Mouse (Mus musculus): Measurements from ENCODE around the gene Rrp9. TPM values are rescaled to one million over a fixed set of nuclear protein-coding genes. Genes with fewer than 3 reads are reported as not detected.
A peak's percentile ranks its signal among the peaks of the same experiment; 100 is the strongest.

The Rrp9 gene
- polyA plus RNA-seq, 1 experiment, result 33.9 TPM

DNA sequence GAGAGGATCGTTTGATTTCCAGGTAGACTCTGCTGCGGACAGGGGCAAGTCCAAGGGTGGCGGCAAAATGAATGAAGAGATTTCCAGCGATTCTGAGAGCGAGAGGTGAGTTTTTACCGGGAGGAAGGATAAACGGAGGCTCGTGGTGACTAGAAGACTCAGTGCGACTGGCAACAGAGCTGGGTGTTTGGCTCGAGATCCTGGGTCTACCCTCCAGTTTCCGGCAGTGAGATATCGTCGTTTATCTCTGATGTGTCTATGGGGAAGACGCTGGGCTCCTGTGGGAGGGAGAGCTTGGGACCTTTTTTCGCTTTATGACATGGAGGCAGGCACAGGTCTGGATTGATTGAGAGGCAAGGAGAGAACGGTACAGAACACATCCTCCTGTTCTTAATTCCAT is 1.9 kb downstream of the Rrp9 start:
- H3K27ac ChIP-seq (ENCODE audit: insufficient read depth, low read length), result no peak overlapping the region

GRCm38 (mm10) chr9:106478101-106478500 is 2.3 kb downstream of the Rrp9 start:
- Histone ChIP-seq H3K4me3 (ENCODE audit: extremely low read depth, insufficient read depth, insufficient read length) (peak overlapping the region; percentile 65; the same call in 1 of the 2 replicates), H3K4me1 (ENCODE audit: control insufficient read depth, insufficient read depth, insufficient read length) (peaks cover 15% of the 10 kb centered on the region; the same call in 1 of the 2 replicates), H3K36me3 (ENCODE audit: control insufficient read depth, insufficient read depth, low read length) (peaks cover 12% of the 10 kb centered on the region), H3K27ac (ENCODE audit: insufficient read depth, low read length) (no peak overlapping the region), H3K27me3 (ENCODE audit: control insufficient read depth, insufficient read depth, low read length) (no peaks in the 10 kb centered on the region)
- no peak for TF ChIP-seq CTCF (IDR thresholded peaks at IDR 0.05; ENCODE audit: extremely low read depth, insufficient read depth, insufficient read length, insufficient replicate concordance)
- no peak for TF ChIP-seq POLR2A (IDR thresholded peaks at IDR 0.05; ENCODE audit: low read depth, low read length)
- DNase-seq (ENCODE audit: low read depth in 1 of 2, low spot score in 2 of 2), result no peak
- 74% methylated on average over 9 of the region's 9 CpGs for WGBS

More for the DNA sequence above, 1.9 kb downstream of the Rrp9 start:
- 2% methylated on average over 16 of the region's 16 CpGs for WGBS
- peak in 1 of 2 experiments; percentile 1 for DNase-seq (ENCODE audit: low read depth in 1 of 2, low spot score in 2 of 2)
- Histone ChIP-seq H3K4me1 (ENCODE audit: control insufficient read depth, insufficient read depth, insufficient read length) (peaks cover 15% of the 10 kb centered on the region; the same call in 1 of the 2 replicates), H3K36me3 (ENCODE audit: control insufficient read depth, insufficient read depth, low read length) (peaks cover 8% of the 10 kb centered on the region), H3K4me3 (ENCODE audit: extremely low read depth, insufficient read depth, insufficient read length) (peak overlapping the region; percentile 65), H3K27me3 (ENCODE audit: control insufficient read depth, insufficient read depth, low read length) (no peaks in the 10 kb centered on the region)
- no peak for TF ChIP-seq CTCF (IDR thresholded peaks at IDR 0.05; ENCODE audit: extremely low read depth, insufficient read depth, insufficient read length, insufficient replicate concordance)
- no peak for TF ChIP-seq POLR2A (IDR thresholded peaks at IDR 0.05; ENCODE audit: low read depth, low read length)

DNA sequence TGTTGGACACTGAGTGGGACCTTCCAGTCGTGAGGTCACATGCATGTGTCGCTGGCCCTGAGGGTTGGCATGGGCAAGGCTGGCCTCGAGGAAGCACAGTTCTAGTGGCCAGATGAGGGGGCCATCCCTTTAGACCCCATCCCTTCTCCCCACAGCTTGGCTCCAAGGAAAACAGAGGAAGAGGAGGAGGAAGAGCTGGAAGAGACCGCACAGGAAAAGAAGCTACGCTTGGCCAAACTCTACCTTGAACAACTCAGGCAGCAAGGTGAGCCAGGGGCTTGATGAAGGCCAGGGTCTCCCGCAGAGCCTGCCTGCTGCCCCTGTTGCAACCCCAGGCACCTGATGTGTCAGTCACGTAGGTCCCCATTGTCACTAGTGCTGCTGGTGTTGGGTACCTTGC is 4.8 kb downstream of the Rrp9 start:
- TF ChIP-seq CTCF (IDR thresholded peaks at IDR 0.05; ENCODE audit: extremely low read depth, insufficient read depth, insufficient read length, insufficient replicate concordance), result no peak
- Histone ChIP-seq H3K4me1 (ENCODE audit: control insufficient read depth, insufficient read depth, insufficient read length) (peaks cover 11% of the 10 kb centered on the region; the same call in 1 of the 2 replicates), H3K36me3 (ENCODE audit: control insufficient read depth, insufficient read depth, low read length) (peaks cover 30% of the 10 kb centered on the region), H3K27me3 (ENCODE audit: control insufficient read depth, insufficient read depth, low read length) (no peaks in the 10 kb centered on the region), H3K4me3 (ENCODE audit: extremely low read depth, insufficient read depth, insufficient read length) (no peak overlapping the region), H3K27ac (ENCODE audit: insufficient read depth, low read length) (no peak overlapping the region)
- 91% methylated on average over 7 of the region's 7 CpGs for WGBS
- peak in 1 of 2 experiments; percentile 2 for DNase-seq (ENCODE audit: low read depth in 1 of 2, low spot score in 2 of 2)

- peak in 1 of 2 experiments; percentile 3 for DNase-seq (ENCODE audit: low read depth in 1 of 2, low spot score in 2 of 2)
- H3K27ac ChIP-seq (ENCODE audit: insufficient read depth, low read length), result no peak overlapping the region
- no peak overlapping the region for H3K4me3 ChIP-seq (ENCODE audit: extremely low read depth, insufficient read depth, insufficient read length)
- TF ChIP-seq CTCF (IDR thresholded peaks at IDR 0.05; ENCODE audit: extremely low read depth, insufficient read depth, insufficient read length, insufficient replicate concordance), result no peak
- no peak for TF ChIP-seq POLR2A (IDR thresholded peaks at IDR 0.05; ENCODE audit: low read depth, low read length)
- no peaks in the 10 kb centered on the region for H3K27me3 ChIP-seq (ENCODE audit: control insufficient read depth, insufficient read depth, low read length)
- H3K36me3 ChIP-seq (ENCODE audit: control insufficient read depth, insufficient read depth, low read length), result peaks cover 33% of the 10 kb centered on the region
- peaks cover 11% of the 10 kb centered on the region; the same call in 1 of the 2 replicates for H3K4me1 ChIP-seq (ENCODE audit: control insufficient read depth, insufficient read depth, insufficient read length)
- 43% methylated on average over 15 of the region's 15 CpGs for WGBS
These were observed 5.3 kb downstream of the Rrp9 start for GRCm38 (mm10) chr9:106481075-106481474.

DNA sequence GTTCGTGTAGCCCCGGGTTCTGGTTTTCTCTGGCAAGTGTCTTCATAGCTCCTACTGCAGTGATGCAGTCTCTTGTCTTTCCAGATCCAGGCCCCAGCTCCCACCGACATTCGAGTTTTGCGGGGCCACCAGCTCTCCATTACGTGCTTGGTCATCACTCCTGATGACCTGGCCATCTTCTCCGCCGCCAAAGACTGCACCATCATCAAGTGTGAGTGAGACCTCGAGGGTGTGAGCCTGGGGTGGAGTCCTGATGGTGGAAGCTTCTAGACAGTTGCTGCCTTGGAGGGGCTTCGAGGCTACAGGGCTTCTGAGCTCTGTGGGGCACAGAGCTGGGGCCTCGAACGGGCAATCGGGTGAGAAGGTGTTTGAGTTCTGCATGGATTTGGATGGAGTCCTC is 5.9 kb downstream of the Rrp9 start:
- H3K36me3 ChIP-seq (ENCODE audit: control insufficient read depth, insufficient read depth, low read length), result peaks cover 35% of the 10 kb centered on the region
- H3K27ac ChIP-seq (ENCODE audit: insufficient read depth, low read length), result no peak overlapping the region
- peak in 1 of 2 experiments; percentile 2 for DNase-seq (ENCODE audit: low read depth in 1 of 2, low spot score in 2 of 2)
- H3K4me3 ChIP-seq (ENCODE audit: extremely low read depth, insufficient read depth, insufficient read length), result no peak overlapping the region
- H3K4me1 ChIP-seq (ENCODE audit: control insufficient read depth, insufficient read depth, insufficient read length), result peaks cover 6% of the 10 kb centered on the region; the same call in 1 of the 2 replicates
- WGBS, result 94% methylated on average over 13 of the region's 13 CpGs
- no peak for TF ChIP-seq CTCF (IDR thresholded peaks at IDR 0.05; ENCODE audit: extremely low read depth, insufficient read depth, insufficient read length, insufficient replicate concordance)
- TF ChIP-seq POLR2A (IDR thresholded peaks at IDR 0.05; ENCODE audit: low read depth, low read length), result no peak
- H3K27me3 ChIP-seq (ENCODE audit: control insufficient read depth, insufficient read depth, low read length), result no peaks in the 10 kb centered on the region

DNA sequence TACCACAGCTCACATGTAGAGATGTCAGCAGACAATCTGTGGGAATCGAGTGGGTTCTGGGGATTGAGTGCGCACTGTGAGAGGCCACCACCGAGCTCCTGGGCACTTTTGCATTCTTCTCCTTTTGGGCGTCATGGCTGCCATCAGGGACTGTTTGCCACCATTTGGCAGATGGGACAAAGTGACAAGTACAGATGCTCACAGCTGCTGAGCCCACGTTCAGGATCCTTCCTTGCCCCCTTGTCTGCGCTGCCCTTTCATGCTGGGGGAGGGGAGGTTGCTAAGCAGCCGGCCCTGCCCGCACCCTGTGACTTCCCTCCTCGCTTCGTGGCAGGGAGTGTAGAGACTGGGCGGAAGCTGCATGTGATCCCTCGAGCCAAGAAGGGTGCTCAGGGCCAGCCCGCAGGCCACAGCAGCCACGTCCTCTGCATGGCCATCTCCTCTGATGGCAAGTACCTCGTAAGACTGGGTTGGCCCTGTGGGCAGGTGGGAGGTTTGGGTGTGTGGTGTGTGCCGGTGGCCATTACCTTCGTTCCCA is 6.9 kb downstream of the Rrp9 start:
- WGBS, result 89% methylated on average over 17 of the region's 17 CpGs
- Histone ChIP-seq H3K4me3 (ENCODE audit: extremely low read depth, insufficient read depth, insufficient read length) (no peak overlapping the region), H3K36me3 (ENCODE audit: control insufficient read depth, insufficient read depth, low read length) (peaks cover 35% of the 10 kb centered on the region), H3K27me3 (ENCODE audit: control insufficient read depth, insufficient read depth, low read length) (no peaks in the 10 kb centered on the region), H3K27ac (ENCODE audit: insufficient read depth, low read length) (no peak overlapping the region), H3K4me1 (ENCODE audit: control insufficient read depth, insufficient read depth, insufficient read length) (peaks cover 5% of the 10 kb centered on the region; the same call in 1 of the 2 replicates)
- TF ChIP-seq POLR2A (IDR thresholded peaks at IDR 0.05; ENCODE audit: low read depth, low read length), result no peak
- no peak for TF ChIP-seq CTCF (IDR thresholded peaks at IDR 0.05; ENCODE audit: extremely low read depth, insufficient read depth, insufficient read length, insufficient replicate concordance)
- peak in 1 of 2 experiments; percentile 2 for DNase-seq (ENCODE audit: low read depth in 1 of 2, low spot score in 2 of 2)

GRCm38 (mm10) chr9:106483136-106483535 is 7.4 kb downstream of the Rrp9 start:
- no peaks in the 10 kb centered on the region for H3K27me3 ChIP-seq (ENCODE audit: control insufficient read depth, insufficient read depth, low read length)
- TF ChIP-seq CTCF (IDR thresholded peaks at IDR 0.05; ENCODE audit: extremely low read depth, insufficient read depth, insufficient read length, insufficient replicate concordance), result no peak
- TF ChIP-seq POLR2A (IDR thresholded peaks at IDR 0.05; ENCODE audit: low read depth, low read length), result no peak
- peaks cover under 1% of the 10 kb centered on the region; the same call in 1 of the 2 replicates for H3K4me1 ChIP-seq (ENCODE audit: control insufficient read depth, insufficient read depth, insufficient read length)
- peaks cover 35% of the 10 kb centered on the region for H3K36me3 ChIP-seq (ENCODE audit: control insufficient read depth, insufficient read depth, low read length)
- 95% methylated on average over 10 of the region's 10 CpGs for WGBS
- H3K4me3 ChIP-seq (ENCODE audit: extremely low read depth, insufficient read depth, insufficient read length), result no peak overlapping the region
- DNase-seq (ENCODE audit: low read depth in 1 of 2, low spot score in 2 of 2), result no peak
- no peak overlapping the region for H3K27ac ChIP-seq (ENCODE audit: insufficient read depth, low read length)
